Mouse (Mus musculus): ENCODE results near the gene Selenok. TPM values are rescaled to one million over a fixed set of nuclear protein-coding genes. Genes with fewer than 3 reads are reported as not detected.

The Selenok gene
- polyA plus RNA-seq, 2 experiments: 49.7 to 112 TPM

GRCm38 (mm10) chr14:30015008-30015407, 46.9 kb downstream of the Selenok start:
- WGBS (ENCODE audit: insufficient replicate concordance): 45% methylated on average over 1 of the region's 1 CpGs

DNA sequence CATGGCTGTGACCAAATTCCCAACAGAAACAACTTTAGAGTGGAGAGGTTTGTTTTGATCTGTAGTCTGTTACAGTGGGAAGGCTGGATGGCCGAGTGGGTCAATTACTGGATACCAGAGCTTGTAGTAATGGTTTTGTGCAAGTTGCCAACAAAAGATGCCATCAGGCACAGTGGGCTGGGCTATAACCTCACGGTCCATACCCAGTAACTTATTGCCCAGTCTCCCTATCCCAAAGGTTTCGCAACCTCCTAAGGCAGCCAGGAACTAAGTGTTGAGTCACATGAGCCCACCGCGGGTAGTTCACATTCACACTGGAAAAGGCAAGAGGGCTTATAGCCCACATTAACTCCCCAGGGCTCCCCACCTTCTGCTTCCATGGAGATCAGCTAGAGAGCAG, 48.6 kb downstream of the Selenok start:
- ATAC-seq (ENCODE audit: insufficient read depth) (no peak), DNase-seq (ENCODE audit: low read depth in 3 of 3, low spot score in 3 of 3) (no peak)
- Histone ChIP-seq H3K9ac (replicated peaks) (no peak overlapping the region), H3K4me1 (replicated peaks; ENCODE audit: control insufficient read depth in 2 of 2, insufficient read depth in 2 of 2, low read length in 1 of 2) (no peaks in the 10 kb centered on the region; a peak in 1 of 4 replicates), H3K9me3 (ENCODE audit: control insufficient read depth, low read length) (no peaks in the 10 kb centered on the region), H3K27me3 (ENCODE audit: control insufficient read depth, insufficient read depth, low read length) (no peaks in the 10 kb centered on the region; the same call in 1 of the 2 replicates), H3K27ac (no peak overlapping the region), H3K4me2 (ENCODE audit: low read depth) (no peak overlapping the region), H3K4me3 (ENCODE audit: insufficient read depth in 1 of 2, low read depth in 2 of 2, low read length in 2 of 2) (no peak overlapping the region), H3K36me3 (replicated peaks; ENCODE audit: control insufficient read depth, insufficient read depth, low read depth) (no peaks in the 10 kb centered on the region)
- TF ChIP-seq EP300 (IDR thresholded peaks at IDR 0.05; ENCODE audit: low read depth) (no peak), CTCF (IDR thresholded peaks at IDR 0.05; ENCODE audit: low read depth) (no peak)
- WGBS (ENCODE audit: insufficient replicate concordance): 64% methylated on average over 5 of the region's 5 CpGs

More at GRCm38 (mm10) chr14:30015008-30015407, 46.9 kb downstream of the Selenok start:
- Histone ChIP-seq H3K4me3 (ENCODE audit: insufficient read depth in 1 of 2, low read depth in 2 of 2, low read length in 2 of 2) (no peak overlapping the region), H3K27me3 (ENCODE audit: control insufficient read depth, insufficient read depth, low read length) (no peaks in the 10 kb centered on the region; the same call in 1 of the 2 replicates), H3K4me1 (replicated peaks; ENCODE audit: control insufficient read depth in 2 of 2, insufficient read depth in 2 of 2, low read length in 1 of 2) (no peaks in the 10 kb centered on the region; a peak in 1 of 4 replicates), H3K27ac (no peak overlapping the region), H3K9me3 (ENCODE audit: control insufficient read depth, low read length) (no peaks in the 10 kb centered on the region), H3K36me3 (replicated peaks; ENCODE audit: control insufficient read depth, insufficient read depth, low read depth) (no peaks in the 10 kb centered on the region), H3K9ac (replicated peaks) (no peak overlapping the region), H3K4me2 (ENCODE audit: low read depth) (no peak overlapping the region)
- ATAC-seq (ENCODE audit: insufficient read depth): no peak
- DNase-seq (ENCODE audit: low read depth in 3 of 3, low spot score in 3 of 3): no peak
- TF ChIP-seq EP300 (IDR thresholded peaks at IDR 0.05; ENCODE audit: low read depth) (no peak), CTCF (IDR thresholded peaks at IDR 0.05; ENCODE audit: low read depth) (no peak)

DNA sequence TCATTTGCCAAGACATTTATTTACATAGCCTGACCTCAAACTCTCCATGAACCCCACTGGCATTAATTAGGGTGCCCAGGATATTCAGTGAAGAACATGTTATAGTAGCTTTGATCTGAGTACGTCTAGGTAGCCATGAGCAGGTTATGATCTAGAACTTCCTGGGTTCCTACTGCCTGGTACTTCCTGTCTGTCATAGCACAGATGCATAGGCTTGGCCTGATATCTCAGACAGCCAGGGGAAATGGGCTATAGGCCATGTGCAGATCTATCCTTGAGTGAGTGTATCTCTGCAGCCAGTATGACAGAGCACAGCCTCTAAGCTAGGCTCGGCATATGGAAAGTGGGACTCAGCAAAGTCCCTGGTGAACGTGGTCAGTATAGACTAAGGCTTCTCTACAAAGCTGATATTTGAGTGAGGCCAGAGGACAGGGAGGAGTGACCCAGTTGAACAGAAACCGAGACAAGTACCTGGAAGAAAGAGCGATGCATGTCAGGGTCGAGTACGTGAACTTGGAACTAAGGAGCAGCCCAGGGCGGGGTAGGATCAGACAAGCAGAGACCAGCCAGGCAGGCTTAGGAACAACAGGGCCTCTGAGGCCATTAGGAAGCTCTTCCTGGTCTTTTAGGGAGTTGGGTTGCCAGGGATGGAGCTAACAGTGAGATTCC, 49.8 kb downstream of the Selenok start:
- Histone ChIP-seq H3K9ac (replicated peaks) (no peak overlapping the region), H3K27me3 (ENCODE audit: control insufficient read depth, insufficient read depth, low read length) (no peaks in the 10 kb centered on the region; the same call in 1 of the 2 replicates), H3K4me1 (replicated peaks; ENCODE audit: control insufficient read depth in 2 of 2, insufficient read depth in 2 of 2, low read length in 1 of 2) (no peaks in the 10 kb centered on the region; a peak in 1 of 4 replicates), H3K4me3 (ENCODE audit: insufficient read depth in 1 of 2, low read depth in 2 of 2, low read length in 2 of 2) (no peak overlapping the region), H3K27ac (no peak overlapping the region), H3K36me3 (replicated peaks; ENCODE audit: control insufficient read depth, insufficient read depth, low read depth) (no peaks in the 10 kb centered on the region), H3K4me2 (ENCODE audit: low read depth) (no peak overlapping the region), H3K9me3 (ENCODE audit: control insufficient read depth, low read length) (no peaks in the 10 kb centered on the region)
- ATAC-seq (ENCODE audit: insufficient read depth): no peak
- no peak for DNase-seq (ENCODE audit: low read depth in 3 of 3, low spot score in 3 of 3)
- 64% methylated on average over 8 of the region's 8 CpGs for WGBS (ENCODE audit: insufficient replicate concordance)
- no peak for TF ChIP-seq CTCF (IDR thresholded peaks at IDR 0.05; ENCODE audit: low read depth)
- TF ChIP-seq EP300 (IDR thresholded peaks at IDR 0.05; ENCODE audit: low read depth): no peak

GRCm38 (mm10) chr14:30018463-30018801, 50.3 kb downstream of the Selenok start:
- no peak overlapping the region for H3K9ac ChIP-seq (replicated peaks)
- no peaks in the 10 kb centered on the region for H3K9me3 ChIP-seq (ENCODE audit: control insufficient read depth, low read length)
- WGBS (ENCODE audit: insufficient replicate concordance): 68% methylated on average over 4 of the region's 4 CpGs
- no peak overlapping the region for H3K4me2 ChIP-seq (ENCODE audit: low read depth)
- H3K4me3 ChIP-seq (ENCODE audit: insufficient read depth in 1 of 2, low read depth in 2 of 2, low read length in 2 of 2): no peak overlapping the region
- no peaks in the 10 kb centered on the region; a peak in 1 of 4 replicates for H3K4me1 ChIP-seq (replicated peaks; ENCODE audit: control insufficient read depth in 2 of 2, insufficient read depth in 2 of 2, low read length in 1 of 2)
- no peaks in the 10 kb centered on the region for H3K36me3 ChIP-seq (replicated peaks; ENCODE audit: control insufficient read depth, insufficient read depth, low read depth)
- no peak for ATAC-seq (ENCODE audit: insufficient read depth)
- no peak for TF ChIP-seq EP300 (IDR thresholded peaks at IDR 0.05; ENCODE audit: low read depth)
- no peak for TF ChIP-seq CTCF (IDR thresholded peaks at IDR 0.05; ENCODE audit: low read depth)
- no peak overlapping the region for H3K27ac ChIP-seq
- DNase-seq (ENCODE audit: low read depth in 3 of 3, low spot score in 3 of 3): no peak
- no peaks in the 10 kb centered on the region; the same call in 1 of the 2 replicates for H3K27me3 ChIP-seq (ENCODE audit: control insufficient read depth, insufficient read depth, low read length)

- WGBS (ENCODE audit: insufficient replicate concordance): 71% methylated on average over 6 of the region's 6 CpGs
- no peak overlapping the region for H3K4me3 ChIP-seq (ENCODE audit: insufficient read depth in 1 of 2, low read depth in 2 of 2, low read length in 2 of 2)
- no peak for TF ChIP-seq EP300 (IDR thresholded peaks at IDR 0.05; ENCODE audit: low read depth)
- TF ChIP-seq CTCF (IDR thresholded peaks at IDR 0.05; ENCODE audit: low read depth): no peak
- no peak overlapping the region for H3K9ac ChIP-seq (replicated peaks)
- no peaks in the 10 kb centered on the region for H3K36me3 ChIP-seq (replicated peaks; ENCODE audit: control insufficient read depth, insufficient read depth, low read depth)
- H3K4me2 ChIP-seq (ENCODE audit: low read depth): no peak overlapping the region
- H3K27me3 ChIP-seq (ENCODE audit: control insufficient read depth, insufficient read depth, low read length): no peaks in the 10 kb centered on the region; the same call in 1 of the 2 replicates
- no peak overlapping the region for H3K27ac ChIP-seq
- no peaks in the 10 kb centered on the region; a peak in 1 of 4 replicates for H3K4me1 ChIP-seq (replicated peaks; ENCODE audit: control insufficient read depth in 2 of 2, insufficient read depth in 2 of 2, low read length in 1 of 2)
- ATAC-seq (ENCODE audit: insufficient read depth): no peak
- H3K9me3 ChIP-seq (ENCODE audit: control insufficient read depth, low read length): no peaks in the 10 kb centered on the region
- no peak for DNase-seq (ENCODE audit: low read depth in 3 of 3, low spot score in 3 of 3)
These were observed 50.7 kb downstream of the Selenok start for GRCm38 (mm10) chr14:30018846-30019245.
